Mouse (Mus musculus) R1 (cell line): ENCODE data around the gene Gm2237.
"Not testable (repeated sequence)": the region's sequence is repeated elsewhere in the genome, so short reads cannot be mapped to it uniquely, and the experiment has no call there.

Experiments used
- DNase-seq: peaks from one replicate; pipeline ENCODE4 v3.0.0-alpha.2; 2018; ENCODE audit warnings: low read depth, low spot score

The Gm2237 gene

DNA sequence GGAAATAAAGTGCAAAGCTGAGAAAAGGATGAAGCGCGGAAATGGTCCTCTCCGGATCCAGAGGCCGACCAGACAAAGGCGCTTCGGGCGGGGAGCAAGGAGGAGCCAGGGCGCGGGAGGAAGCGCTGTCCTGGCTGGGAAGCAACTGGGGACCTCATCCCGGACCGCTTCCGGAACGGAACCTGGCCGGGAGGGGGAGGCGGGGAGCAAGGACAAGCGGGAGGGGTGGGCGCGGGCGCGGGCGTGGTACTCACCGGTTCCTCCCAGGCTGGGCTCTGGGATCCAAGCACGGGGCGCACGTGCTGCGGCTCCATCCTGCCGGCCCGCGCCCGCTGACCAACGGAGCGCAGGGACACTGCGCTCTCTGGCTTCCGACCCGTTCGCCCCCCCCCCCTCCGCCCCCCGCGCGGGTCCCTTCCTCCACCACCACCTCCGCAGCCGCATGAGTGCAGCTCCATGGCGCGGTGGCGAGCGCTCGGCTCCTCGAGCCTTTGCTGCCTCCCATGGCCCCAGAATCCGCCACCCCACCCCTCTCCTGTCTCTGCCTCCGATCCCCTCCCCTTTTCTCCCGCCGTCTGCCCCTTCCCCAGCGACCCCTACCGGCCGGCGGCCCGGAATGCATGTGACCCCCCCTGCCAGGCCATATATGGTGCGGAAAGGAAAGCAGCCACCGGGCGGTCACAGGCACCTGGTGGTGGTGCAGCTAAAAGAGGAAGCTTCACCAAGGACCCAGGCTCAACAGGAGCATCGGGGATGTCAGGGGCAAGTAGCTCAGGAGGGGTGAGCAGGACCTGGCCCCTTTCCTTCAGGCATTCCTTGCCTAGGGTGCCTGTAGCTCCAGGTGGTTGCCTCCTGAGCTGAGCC lies at the start of gene Gm2237:
Gm2237 (minus strand) TSS at position 332 of the 864 bp plus-strand sequence.
- DNase-seq, result peak; percentile 5

- not testable (repeated sequence) for DNase-seq
Observed at GRCm38 (mm10) chr14:19602481-19602880, 17.5 kb upstream of the Gm2237 start, which contains the start of gene Gm5458. Gene Gm5458 (minus strand): TSS chr14:19602581.

GRCm38 (mm10) chr14:19549863-19550262 lies 35.1 kb downstream of the Gm2237 start, which contains the start of gene Gm2244:
Gene Gm2244 (minus strand): TSS chr14:19549963.
- not testable (repeated sequence) for DNase-seq
